Mouse (Mus musculus) hindbrain, embryonic 14.5 days (tissue): ENCODE measurements at regions not wholly inside any gene's neighbourhood (a gene's known extent, or its start where the extent isn't known, plus 50 kb on each side); places are given as distances from the start of the nearest gene placed in this dataset. TPM values are rescaled to one million over a fixed set of nuclear protein-coding genes. Genes with fewer than 3 reads are reported as not detected.

ENCODE experiments used
- ATAC-seq: fragments of 200-750 bp; cut with Nextera tagmentation; 2 replicates; pipeline ENCODE4 v1.8.0; 2017; ENCODE audit warnings: moderate number of reproducible peaks, mild to moderate bottlenecking, moderate TSS enrichment, moderate library complexity; ENCODE audit not compliant: low FRiP score
- DNase-seq: peaks from one replicate; pipeline ENCODE4 v3.0.0-alpha.2; 2015; ENCODE audit warnings: low spot score
- H3K27ac ChIP-seq: fragments of 300-500 bp; sonication (generic); 2 replicates; pipeline ENCODE4 v1.5.1; 2014; ENCODE audit warnings: mild to moderate bottlenecking, moderate library complexity
- H3K27me3 ChIP-seq: fragments of 300-500 bp; sonication (generic); 2 replicates; pipeline ENCODE4 v1.6.1; 2014; ENCODE audit warnings: mild to moderate bottlenecking, low read length, mixed read lengths; ENCODE audit not compliant: control insufficient read depth, insufficient read depth
- H3K36me3 ChIP-seq: fragments of 300-500 bp; sonication (generic); replicated peaks from 2 replicates; pipeline ENCODE4 v1.6.1; 2014; ENCODE audit not compliant: control insufficient read depth, insufficient read depth
- H3K4me1 ChIP-seq: fragments of 300-500 bp; sonication (generic); replicated peaks from 2 replicates; pipeline ENCODE4 v1.6.1; 2014; ENCODE audit warnings: antibody characterized with exemption, low read length, mixed read lengths; ENCODE audit not compliant: control insufficient read depth, insufficient read depth
- H3K4me2 ChIP-seq: fragments of 300-500 bp; sonication (generic); replicated peaks from 2 replicates; pipeline ENCODE4 v1.6.1; 2014; ENCODE audit warnings: mild to moderate bottlenecking, moderate library complexity
- H3K4me3 ChIP-seq: fragments of 300-500 bp; sonication (generic); replicated peaks from 2 replicates; pipeline ENCODE4 v1.5.1; 2014; ENCODE audit warnings: mild to moderate bottlenecking, low read length
- H3K9ac ChIP-seq: fragments of 300-500 bp; sonication (generic); 2 replicates; pipeline ENCODE4 v1.6.1; 2014
- H3K9me3 ChIP-seq: fragments of 300-500 bp; sonication (generic); 2 replicates; pipeline ENCODE4 v1.6.1; 2016; ENCODE audit warnings: low read length; ENCODE audit not compliant: control insufficient read depth
- WGBS: fragments of 180-500 bp; shearing (Covaris S2); extraction: QIAGEN DNeasy Blood & Tissue Kit; methylation state at CpG from one replicate; pipeline ENCODE4 v1.1.7; 2014; 5-methylcytosine and 5-hydroxymethylcytosine counted together
- microRNA-seq: library from miRNA; unstranded; fragments of <30 nt; microRNA quantifications from one replicate; pipeline ENCODE4, GENCODE M21; 2016

DNA sequence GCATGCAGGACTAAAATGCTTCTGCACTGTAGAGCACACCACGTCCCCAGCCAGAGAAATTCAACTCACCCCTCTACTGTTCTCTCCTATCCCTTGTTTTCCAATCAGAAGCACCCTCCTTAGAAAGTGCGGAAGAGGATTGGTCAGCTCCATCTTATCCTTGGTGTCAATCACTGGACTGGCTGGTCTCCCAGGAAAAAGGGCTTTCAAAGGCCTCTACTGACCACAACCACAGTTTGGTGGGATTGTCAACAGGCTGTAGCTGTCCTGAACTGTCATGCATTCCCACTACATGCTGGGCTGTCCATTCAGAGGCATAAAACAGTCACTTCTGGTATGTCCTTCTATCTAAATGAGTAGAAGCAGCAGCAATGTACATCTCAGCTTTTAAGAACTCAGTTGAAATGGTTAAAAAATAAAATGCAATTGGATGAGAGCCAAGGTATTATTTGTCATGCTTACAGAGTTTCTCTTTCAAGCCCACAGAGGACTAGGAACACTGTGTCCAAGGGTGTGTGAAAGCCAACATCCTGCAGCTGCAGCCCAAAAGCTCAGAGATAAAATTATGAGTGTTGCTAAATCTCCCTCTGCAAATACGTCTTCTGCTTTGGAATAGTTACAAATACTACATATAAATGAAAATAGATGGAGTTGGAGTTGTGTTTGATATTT is 101.2 kb upstream of the Tshz3 start:
- ATAC-seq = no peak
- H3K4me2 ChIP-seq = no peak overlapping the region
- WGBS = 94% methylated on average over 3 of the region's 3 CpGs
- H3K4me3 ChIP-seq = no peak overlapping the region
- peaks cover 6% of the 10 kb centered on the region; the same call in 1 of the 2 replicates for H3K9me3 ChIP-seq
- H3K4me1 ChIP-seq = no peaks in the 10 kb centered on the region
- no peaks in the 10 kb centered on the region for H3K36me3 ChIP-seq
- no peak for DNase-seq
- H3K9ac ChIP-seq = no peak overlapping the region
- no peak overlapping the region for H3K27ac ChIP-seq
- no peaks in the 10 kb centered on the region for H3K27me3 ChIP-seq

DNA sequence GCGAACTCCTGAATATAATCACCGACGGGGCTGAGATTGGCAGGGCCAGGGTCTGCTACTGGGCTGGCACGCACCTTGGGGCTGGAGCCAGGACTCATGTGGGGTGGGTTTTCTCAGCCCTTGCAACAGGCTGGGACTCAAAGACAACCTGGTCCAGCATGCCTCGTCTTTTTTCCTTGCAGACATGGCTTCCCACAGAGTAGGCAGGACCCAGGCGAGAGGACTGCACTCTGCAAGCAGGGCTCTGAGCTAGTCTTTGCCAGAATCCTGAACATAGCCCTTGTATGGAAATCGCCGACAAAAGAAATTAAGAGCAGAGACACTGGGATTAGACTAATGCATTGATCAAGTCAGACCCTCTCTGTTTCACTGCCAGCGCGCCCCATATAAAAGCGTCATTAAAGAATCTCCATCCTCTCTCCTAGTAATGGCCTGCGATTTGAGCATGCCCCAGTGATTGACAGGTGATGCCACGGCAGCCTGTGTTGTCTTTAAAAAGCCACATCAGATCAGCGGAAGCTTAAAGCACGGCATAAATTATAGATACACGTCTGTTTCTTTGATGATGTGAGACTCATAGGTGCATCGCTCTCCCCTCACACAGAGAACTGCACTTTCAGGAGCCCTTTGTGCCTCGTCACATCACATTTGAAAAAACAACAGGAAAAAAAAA is 92.8 kb upstream of the Tshz3 start:
- no peaks in the 10 kb centered on the region for H3K27me3 ChIP-seq
- no peak overlapping the region for H3K4me3 ChIP-seq
- no peak overlapping the region for H3K9ac ChIP-seq
- peak; percentile 53; the same call in 1 of the 2 replicates for ATAC-seq
- no peaks in the 10 kb centered on the region for H3K9me3 ChIP-seq
- H3K27ac ChIP-seq = no peak overlapping the region; the same call in 1 of the 2 replicates
- H3K4me1 ChIP-seq = no peaks in the 10 kb centered on the region; the same call in 1 of the 2 replicates
- 44% methylated on average over 18 of the region's 18 CpGs for WGBS
- peak overlapping the region; percentile 24 for H3K4me2 ChIP-seq
- DNase-seq = peak; percentile 26
- no peaks in the 10 kb centered on the region for H3K36me3 ChIP-seq

DNA sequence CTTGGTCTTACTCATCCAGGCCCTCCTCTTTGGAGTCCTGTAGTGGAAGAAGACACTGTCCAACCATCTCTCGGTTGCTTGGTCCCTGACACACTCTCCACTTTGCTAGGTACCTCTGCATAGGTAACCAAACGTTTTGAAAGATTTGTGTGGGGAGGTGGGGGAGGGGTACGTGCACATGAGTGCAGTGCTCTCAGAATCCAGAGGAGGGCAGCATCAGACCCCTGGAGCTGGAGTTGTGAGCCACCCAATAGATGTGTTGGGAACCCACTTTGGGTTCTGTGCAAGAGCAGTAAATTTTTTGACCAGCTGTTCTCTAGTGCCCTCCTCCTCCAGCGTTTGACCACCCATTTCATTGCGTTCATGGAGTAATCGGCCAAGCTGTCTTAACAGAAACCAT is 77.7 kb upstream of the Tshz3 start:
- Histone ChIP-seq H3K27ac (no peak overlapping the region), H3K4me2 (no peak overlapping the region), H3K27me3 (no peaks in the 10 kb centered on the region), H3K36me3 (no peaks in the 10 kb centered on the region), H3K4me3 (no peak overlapping the region), H3K9me3 (no peaks in the 10 kb centered on the region), H3K9ac (no peak overlapping the region), H3K4me1 (no peaks in the 10 kb centered on the region)
- ATAC-seq = no peak
- no peak for DNase-seq
- 69% methylated on average over 6 of the region's 6 CpGs for WGBS

DNA sequence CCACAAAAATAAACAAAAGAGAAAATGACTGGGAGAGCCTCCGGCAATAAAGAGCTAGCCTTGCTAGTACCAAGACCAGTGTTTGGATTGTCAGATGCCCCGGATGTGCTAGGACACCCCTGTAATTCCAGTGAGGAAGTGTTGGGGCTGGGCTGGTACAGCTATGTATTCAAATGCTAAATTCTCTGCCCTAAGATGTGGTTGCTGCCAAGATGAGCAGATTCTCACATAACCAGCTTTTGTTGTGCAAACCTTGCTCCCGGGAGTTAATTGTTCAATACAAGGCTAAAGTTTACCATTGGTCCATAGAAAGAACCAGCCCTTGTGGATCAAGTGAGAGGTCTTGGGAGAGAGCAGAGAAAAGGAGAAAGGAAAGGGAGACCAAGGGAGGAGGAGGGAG is 53.7 kb upstream of the Tshz3 start:
- Histone ChIP-seq H3K4me3 (no peak overlapping the region), H3K4me2 (no peak overlapping the region), H3K4me1 (no peaks in the 10 kb centered on the region), H3K9me3 (no peaks in the 10 kb centered on the region), H3K36me3 (no peaks in the 10 kb centered on the region), H3K9ac (no peak overlapping the region), H3K27me3 (no peaks in the 10 kb centered on the region), H3K27ac (no peak overlapping the region)
- ATAC-seq (no peak), DNase-seq (no peak)
- 29% methylated on average over 3 of the region's 3 CpGs for WGBS

Small RNAs in the stretch of these regions (microRNA-seq; reads per million reads assigned to microRNA genes)
- gene Gm25247 = not detected
